Mouse (Mus musculus): ENCODE data around the gene Scfd2.

The Scfd2 gene

GRCm38 (mm10) chr5:74204465-74204864 lies 327.1 kb downstream of the Scfd2 start:
- DNase-seq (ENCODE audit: low read depth, low spot score) = no peak

GRCm38 (mm10) chr5:74202515-74202914 lies 329.0 kb downstream of the Scfd2 start:
- DNase-seq (ENCODE audit: low read depth, low spot score) = no peak

- no peak for DNase-seq (ENCODE audit: low read depth, low spot score)
Measured at GRCm38 (mm10) chr5:74201570-74202357, 329.8 kb downstream of the Scfd2 start.

- peak; percentile 69 for DNase-seq (ENCODE audit: low read depth, low spot score)
Measured at GRCm38 (mm10) chr5:74200481-74200880, 331.1 kb downstream of the Scfd2 start.

- peak; percentile 6 for DNase-seq (ENCODE audit: low read depth, low spot score)
Measured at GRCm38 (mm10) chr5:74199793-74200192, 331.8 kb downstream of the Scfd2 start.

GRCm38 (mm10) chr5:74198446-74198845 lies 333.1 kb downstream of the Scfd2 start:
- DNase-seq (ENCODE audit: low read depth, low spot score) = no peak

- no peak for DNase-seq (ENCODE audit: low read depth, low spot score)
Measured at GRCm38 (mm10) chr5:74197541-74198330, 333.8 kb downstream of the Scfd2 start.

GRCm38 (mm10) chr5:74196307-74196618 lies 335.3 kb downstream of the Scfd2 start:
- peak; percentile 25 for DNase-seq (ENCODE audit: low read depth, low spot score)

- peak; percentile 24 for DNase-seq (ENCODE audit: low read depth, low spot score)
Measured at GRCm38 (mm10) chr5:74195614-74196306, 335.8 kb downstream of the Scfd2 start.

- peak; percentile 92 for DNase-seq (ENCODE audit: low read depth, low spot score)
Measured at GRCm38 (mm10) chr5:74194841-74195613, 336.5 kb downstream of the Scfd2 start, which contains the start of gene Rasl11b. Gene Rasl11b, plus strand, starts transcription at chr5:74195286.

- DNase-seq (ENCODE audit: low read depth, low spot score) = no peak
Measured at GRCm38 (mm10) chr5:74194027-74194840, 337.3 kb downstream of the Scfd2 start.

GRCm38 (mm10) chr5:74193626-74194025 lies 337.9 kb downstream of the Scfd2 start:
- DNase-seq (ENCODE audit: low read depth, low spot score) = no peak

GRCm38 (mm10) chr5:74193008-74193407 lies 338.6 kb downstream of the Scfd2 start:
- DNase-seq (ENCODE audit: low read depth, low spot score) = no peak

- no peak for DNase-seq (ENCODE audit: low read depth, low spot score)
Measured at GRCm38 (mm10) chr5:74190911-74191310, 340.6 kb downstream of the Scfd2 start.

- no peak for DNase-seq (ENCODE audit: low read depth, low spot score)
Measured at GRCm38 (mm10) chr5:74190161-74190491, 341.4 kb downstream of the Scfd2 start.

GRCm38 (mm10) chr5:74189484-74190160 lies 341.9 kb downstream of the Scfd2 start:
- no peak for DNase-seq (ENCODE audit: low read depth, low spot score)

- no peak for DNase-seq (ENCODE audit: low read depth, low spot score)
Measured at GRCm38 (mm10) chr5:74188886-74189285, 342.7 kb downstream of the Scfd2 start.

- DNase-seq (ENCODE audit: low read depth, low spot score) = no peak
Measured at GRCm38 (mm10) chr5:74188076-74188475, 343.5 kb downstream of the Scfd2 start.

- no peak for DNase-seq (ENCODE audit: low read depth, low spot score)
Measured at GRCm38 (mm10) chr5:74184607-74185006, 347.0 kb downstream of the Scfd2 start.

GRCm38 (mm10) chr5:74183118-74183517 lies 348.4 kb downstream of the Scfd2 start:
- DNase-seq (ENCODE audit: low read depth, low spot score) = no peak
